Mouse (Mus musculus) lung, adult 2 months (tissue): Measurements from ENCODE around the gene Gm20715.

Source experiments
- CTCF ChIP-seq: fragments of 200-500 bp; IDR thresholded peaks from 2 replicates; pipeline ENCODE4 v1.5.1; 2011; ENCODE audit warnings: mild to moderate bottlenecking, low read length, control low read depth; ENCODE audit not compliant: insufficient read depth
- POLR2A ChIP-seq: fragments of 200-500 bp; IDR thresholded peaks from 2 replicates; pipeline ENCODE4 v1.6.1; 2011; ENCODE audit warnings: low read depth, mild to moderate bottlenecking, control low read depth, low read length, borderline replicate concordance; ENCODE audit errors: extremely low read depth

DNA sequence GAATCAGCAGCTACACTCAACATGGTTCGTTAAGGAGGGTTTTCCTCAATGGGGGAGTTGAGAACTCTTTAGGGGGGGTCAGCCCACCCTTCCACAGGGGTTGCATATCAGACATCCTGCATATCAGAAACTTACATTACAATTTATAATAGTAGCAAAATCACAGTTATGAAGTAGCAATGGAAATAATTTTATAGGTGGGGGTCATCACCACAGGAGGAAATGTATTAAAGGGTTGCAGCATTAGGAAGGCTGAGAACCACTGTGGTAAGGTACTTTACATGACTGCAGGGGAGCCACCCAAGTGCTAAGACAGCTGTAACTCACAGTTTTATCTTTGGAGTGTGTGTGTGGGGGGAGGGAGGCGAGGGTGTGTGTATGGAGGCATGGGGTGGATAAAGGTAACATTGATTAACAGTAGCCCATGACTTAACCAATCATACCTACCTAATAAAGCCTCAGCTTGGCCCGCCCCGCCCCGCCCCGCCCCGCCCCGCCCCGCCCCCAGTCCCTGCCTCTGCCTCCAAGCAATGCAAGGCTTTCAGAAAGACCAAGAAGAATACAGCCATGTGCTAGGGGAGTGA lies 49.5 kb upstream of the Gm20715 start:
- TF ChIP-seq CTCF: no peak
- TF ChIP-seq POLR2A: no peak
